Mouse (Mus musculus): ENCODE results near the gene Sncb.

- no peak for TF ChIP-seq CTCF (IDR thresholded peaks at IDR 0.05; ENCODE audit: borderline replicate concordance, insufficient read depth, low read depth, low read length)
- TF ChIP-seq POLR2A (IDR thresholded peaks at IDR 0.05; ENCODE audit: borderline replicate concordance, insufficient read depth, low read length) = no peak
Measured at GRCm38 (mm10) chr13:54765281-54766191, 859 bp downstream of the Sncb start.
